Comparison of ENCODE assay signal across 8 mouse cellular contexts in genomic region chr4:43657146-43657545, GRCm38 (mm10). TPM values are rescaled to one million over a fixed set of nuclear protein-coding genes. Genes with fewer than 3 reads are reported as not detected.
DNase-seq lines count a peak whose midpoint lies in the region; ATAC-seq and TF ChIP-seq lines count a peak whose summit lies in the region.

No protein-coding gene starts in this region.

- 48% methylated on average over 4 of the region's 4 CpGs for WGBS in cerebellum, adult 2 months
- 55% methylated on average over 4 of the region's 4 CpGs for WGBS in limb, embryonic 12.5 days

- H3K4me1 ChIP-seq in cerebellum, adult 2 months (ENCODE audit: control insufficient read depth, insufficient read depth, low read length) = peaks cover 3% of the 10 kb centered on the region; the same call in 1 of the 2 replicates
- H3K4me1 ChIP-seq in limb, embryonic 12.5 days (replicated peaks) = peaks cover 20% of the 10 kb centered on the region; the same call in 1 of the 2 replicates

- TF ChIP-seq POLR2A in cerebellum, adult 2 months (IDR thresholded peaks at IDR 0.05; ENCODE audit: borderline replicate concordance, insufficient read depth, low read length) = no peak

- H3K27me3 ChIP-seq in cerebellum, adult 2 months (ENCODE audit: control insufficient read depth, insufficient read depth, low read length) = no peaks in the 10 kb centered on the region
- peaks cover 29% of the 10 kb centered on the region for H3K27me3 ChIP-seq in limb, embryonic 12.5 days

- H3K9me3 ChIP-seq in limb, embryonic 12.5 days = no peaks in the 10 kb centered on the region

- peak overlapping the region; percentile 38; the same call in 1 of the 2 replicates for H3K27ac ChIP-seq in cerebellum, adult 2 months (ENCODE audit: insufficient read depth, low read length)
- H3K27ac ChIP-seq in limb, embryonic 12.5 days = no peak overlapping the region

- H3K9ac ChIP-seq in limb, embryonic 12.5 days (replicated peaks) = no peak overlapping the region

- peak in 1 of 2 experiments; percentile 35 for DNase-seq in cerebellum, adult 2 months
- peak; percentile 18 for DNase-seq in right cerebral cortex, postnatal 25 days
- DNase-seq in right cerebral cortex, postnatal 10 days (ENCODE audit: low spot score in 2 of 2) = no peak
- no peak for DNase-seq in urinary bladder, postnatal 10 days (ENCODE audit: low spot score)
- DNase-seq in gastrocnemius, adult 18-20 months (ENCODE audit: low spot score) = no peak
- no peak for DNase-seq in adipocyte (ENCODE audit: low spot score)

- no peak for TF ChIP-seq CTCF in cerebellum, adult 2 months (IDR thresholded peaks at IDR 0.05; ENCODE audit: borderline replicate concordance, insufficient read depth, low read depth, low read length)

- H3K4me2 ChIP-seq in limb, embryonic 12.5 days = peak overlapping the region; percentile 81

- H3K4me3 ChIP-seq in cerebellum, adult 2 months (replicated peaks; ENCODE audit: insufficient read depth, low read depth, low read length) = peak overlapping the region; percentile 43
- H3K4me3 ChIP-seq in limb, embryonic 12.5 days (replicated peaks) = peak overlapping the region; percentile 81

- H3K36me3 ChIP-seq in limb, embryonic 12.5 days = no peaks in the 10 kb centered on the region

- no peak for ATAC-seq in cerebellum, adult (ENCODE audit: insufficient number of reproducible peaks, low FRiP score, low TSS enrichment)
- ATAC-seq in limb, embryonic 12.5 days (ENCODE audit: insufficient number of reproducible peaks, insufficient read depth, low FRiP score, low TSS enrichment, low read depth) = no peak

RNA-seq across cellular contexts. Expression of gene Hint2, which starts 0.9 kb away (rescaled TPM):
- polyA plus RNA-seq in cerebellum, adult 2 months (2012; rRNA removed) = 94.3 and 99.6 TPM in 2 replicates
- polyA plus RNA-seq in limb, embryonic 12.5 days (2016; fragmentation: Nextera tagmentation; extraction: Ambion mirVana) = 78.7 and 87.6 TPM in 2 replicates
- total RNA-seq in gastrocnemius, adult 18-20 months (2021) = 10 to 100 TPM; 37.4 to 44.9 TPM

RNA-seq across cellular contexts. Expression of gene Spag8, which starts 3.8 kb away (rescaled TPM):
- 3.8 and 5.7 TPM in 2 replicates for polyA plus RNA-seq in cerebellum, adult 2 months (2012; rRNA removed)
- 0.95 and 0.99 TPM in 2 replicates for polyA plus RNA-seq in limb, embryonic 12.5 days (2016; fragmentation: Nextera tagmentation; extraction: Ambion mirVana)
- not detected for total RNA-seq in gastrocnemius, adult 18-20 months (2021)

RNA-seq across cellular contexts. Expression of gene Tmem8b, which starts 11.6 kb away (rescaled TPM):
- 21.2 and 21.8 TPM in 2 replicates for polyA plus RNA-seq in cerebellum, adult 2 months (2012; rRNA removed)
- 5.6 and 6.6 TPM in 2 replicates for polyA plus RNA-seq in limb, embryonic 12.5 days (2016; fragmentation: Nextera tagmentation; extraction: Ambion mirVana)
- 10 to 100 TPM; 10.9 to 12.7 TPM for total RNA-seq in gastrocnemius, adult 18-20 months (2021)

RNA-seq across cellular contexts. Expression of gene Fam221b, which starts 11.8 kb away (rescaled TPM):
- 0.77 and 1.0 TPM in 2 replicates for polyA plus RNA-seq in cerebellum, adult 2 months (2012; rRNA removed)
- polyA plus RNA-seq in limb, embryonic 12.5 days (2016; fragmentation: Nextera tagmentation; extraction: Ambion mirVana) = 2.8 and 3.6 TPM in 2 replicates
- total RNA-seq in gastrocnemius, adult 18-20 months (2021) = under 1 TPM; 0.09 to 0.16 TPM

RNA-seq across cellular contexts. Expression of gene Npr2, which starts 25.4 kb away (rescaled TPM):
- polyA plus RNA-seq in cerebellum, adult 2 months (2012; rRNA removed) = 140 and 145 TPM in 2 replicates
- 14.4 and 17.9 TPM in 2 replicates for polyA plus RNA-seq in limb, embryonic 12.5 days (2016; fragmentation: Nextera tagmentation; extraction: Ambion mirVana)
- total RNA-seq in gastrocnemius, adult 18-20 months (2021) = 10 to 100 TPM; 35.2 to 38.7 TPM
